Mouse (Mus musculus): ENCODE measurements around the gene Mrln.
"Not testable (repeated sequence)": the region's sequence is repeated elsewhere in the genome, so short reads cannot be mapped to it uniquely, and the experiment has no call there.

GRCm38 (mm10) chr10:70222231-70222630, 17.8 kb downstream of the Mrln start:
- TF ChIP-seq POLR2A (IDR thresholded peaks at IDR 0.05; ENCODE audit: borderline replicate concordance, low read depth, low read length); CTCF (IDR thresholded peaks at IDR 0.05; ENCODE audit: low read depth, low read length): not testable (repeated sequence)

Measured in bone marrow macrophage, adult 2 months (primary cell).